Mouse (Mus musculus): ENCODE data around the gene Grrp1. TPM values are rescaled to one million over a fixed set of nuclear protein-coding genes. Genes with fewer than 3 reads are reported as not detected.

Gene Grrp1
- not detected for polyA plus RNA-seq (2017; shearing (Covaris generic))

GRCm38 (mm10) chr4:134253722-134254324 lies at the start of gene Grrp1:
Grrp1 (minus strand) TSS chr4:134254106.

GRCm38 (mm10) chr4:134287575-134288025 lies 33.7 kb upstream of the Grrp1 start, which contains the start of gene Pdik1l:
Pdik1l (minus strand) TSS chr4:134287895.

GRCm38 (mm10) chr4:134246719-134247258 lies 7.1 kb downstream of the Grrp1 start, which contains the start of gene Gm30191:
Gm30191 (plus strand) TSS chr4:134246935.

GRCm38 (mm10) chr4:134245148-134245843 lies 8.6 kb downstream of the Grrp1 start, which contains the start of gene Zfp593:
Zfp593 (minus strand) TSS chr4:134245592.

GRCm38 (mm10) chr4:134243516-134244250 lies 10.2 kb downstream of the Grrp1 start, which contains the start of gene E130218I03Rik:
E130218I03Rik (plus strand) TSS chr4:134243662.

GRCm38 (mm10) chr4:134238279-134238651 lies 15.6 kb downstream of the Grrp1 start, which contains the start of gene Cnksr1:
Cnksr1 (minus strand) TSS chr4:134238399.

GRCm38 (mm10) chr4:134227194-134227593 lies 26.7 kb downstream of the Grrp1 start, which contains the start of gene Catsper4:
Catsper4 (minus strand) TSS chr4:134227383.

GRCm38 (mm10) chr4:134202904-134203303 lies 51.0 kb downstream of the Grrp1 start, which contains the start of gene Gm7534:
Gm7534 (minus strand) TSS chr4:134203004.

Other genes with a start within 250 kb of the Grrp1 start
- not detected for gene Lin28a, start 235.3 kb downstream of the Grrp1 start, polyA plus RNA-seq (2017; shearing (Covaris generic))
- 1.5 TPM for gene Zfp683, start 200.3 kb downstream of the Grrp1 start, polyA plus RNA-seq (2017; shearing (Covaris generic))
- gene Crybg2, start 193.3 kb downstream of the Grrp1 start, polyA plus RNA-seq (2017; shearing (Covaris generic)): 15.4 TPM
- 3,032 TPM for gene Cd52, start 159.0 kb downstream of the Grrp1 start, polyA plus RNA-seq (2017; shearing (Covaris generic))
- 41.2 TPM for gene Ubxn11, start 151.5 kb downstream of the Grrp1 start, polyA plus RNA-seq (2017; shearing (Covaris generic))
- gene Sh3bgrl3, start 125.3 kb downstream of the Grrp1 start, polyA plus RNA-seq (2017; shearing (Covaris generic)): 1,513 TPM
- gene Cep85, start 67.0 kb downstream of the Grrp1 start, polyA plus RNA-seq (2017; shearing (Covaris generic)): 84.8 TPM
- not detected for gene Gm7534, start 51.1 kb downstream of the Grrp1 start, polyA plus RNA-seq (2017; shearing (Covaris generic))
- gene Catsper4, start 26.7 kb downstream of the Grrp1 start, polyA plus RNA-seq (2017; shearing (Covaris generic)): not detected
- 0.33 TPM for gene Cnksr1, start 15.7 kb downstream of the Grrp1 start, polyA plus RNA-seq (2017; shearing (Covaris generic))
- gene E130218I03Rik, start 10.4 kb downstream of the Grrp1 start, polyA plus RNA-seq (2017; shearing (Covaris generic)): 9.6 TPM
- 16.6 TPM for gene Zfp593, start 8.5 kb downstream of the Grrp1 start, polyA plus RNA-seq (2017; shearing (Covaris generic))
- not detected for gene Gm30191, start 7.2 kb downstream of the Grrp1 start, polyA plus RNA-seq (2017; shearing (Covaris generic))
- 23.7 TPM for gene Pdik1l, start 33.8 kb upstream of the Grrp1 start, polyA plus RNA-seq (2017; shearing (Covaris generic))
- not detected for gene Trim63, start 61.0 kb upstream of the Grrp1 start, polyA plus RNA-seq (2017; shearing (Covaris generic))
- gene Slc30a2, start 89.1 kb upstream of the Grrp1 start, polyA plus RNA-seq (2017; shearing (Covaris generic)): 0.51 TPM
- 1.0 TPM for gene Extl1, start 129.7 kb upstream of the Grrp1 start, polyA plus RNA-seq (2017; shearing (Covaris generic))
- gene Pafah2, start 142.2 kb upstream of the Grrp1 start, polyA plus RNA-seq (2017; shearing (Covaris generic)): 2.3 TPM
- 107 TPM for gene Stmn1, start 214.2 kb upstream of the Grrp1 start, polyA plus RNA-seq (2017; shearing (Covaris generic))
- 25.8 TPM for gene Paqr7, start 242.6 kb upstream of the Grrp1 start, polyA plus RNA-seq (2017; shearing (Covaris generic))

Measured in activated CD4-positive, CD25-positive, alpha-beta regulatory T cell, adult 9 weeks (primary cell).